Mouse (Mus musculus) kidney, adult 2 months (tissue): ENCODE data around the gene Memo1.

ENCODE experiments used
- CTCF ChIP-seq: fragments of 200-500 bp; conservative IDR thresholded peaks from 2 replicates; pipeline ENCODE4 v1.5.1; 2011; ENCODE audit warnings: low read depth, mild to moderate bottlenecking, control low read depth, low read length, moderate library complexity, mixed read lengths; ENCODE audit not compliant: insufficient read depth, insufficient read length
- POLR2A ChIP-seq: fragments of 200-500 bp; IDR thresholded peaks from one replicate; pipeline ENCODE4 v1.6.1; 2011; ENCODE audit warnings: low read depth, low read length, control low read depth

DNA sequence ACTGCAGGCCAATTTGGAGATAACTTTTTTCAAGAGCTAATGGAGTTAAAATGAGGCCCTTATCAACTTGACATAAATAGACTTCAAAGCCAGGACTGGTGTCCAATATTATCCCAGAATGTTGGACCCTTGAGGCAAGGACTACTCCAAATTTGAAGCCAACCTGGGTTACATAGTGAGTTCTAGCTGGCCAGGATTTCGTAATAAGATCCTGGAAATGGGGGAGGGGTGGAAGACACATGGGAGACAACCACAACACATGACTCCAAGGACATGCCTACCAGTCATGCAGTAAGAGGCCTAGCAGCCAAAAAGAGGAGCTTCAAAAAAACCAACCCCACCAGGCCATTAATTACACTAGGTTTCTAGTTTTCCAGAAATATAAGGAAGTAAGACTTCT lies 50.0 kb downstream of the Memo1 start:
- no peak for TF ChIP-seq CTCF
- TF ChIP-seq POLR2A, result no peak
